Mouse (Mus musculus): ENCODE data around the gene Akain1. TPM values are rescaled to one million over a fixed set of nuclear protein-coding genes. Genes with fewer than 3 reads are reported as not detected.

Gene Akain1
- not detected for polyA plus RNA-seq (2017; shearing (Covaris generic))

GRCm38 (mm10) chr17:69438990-69439491, at the start of gene Akain1:
Gene Akain1 (plus strand): TSS chr17:69439326.

Other genes starting within 250 kb of the Akain1 start
- gene Zbtb14, start 56.3 kb upstream of the Akain1 start, polyA plus RNA-seq (2017; shearing (Covaris generic)) = 30.1 TPM